Mouse (Mus musculus) right cerebral cortex, adult 18-20 months (tissue): ENCODE measurements around the gene Pcf11.

Experiments used
- DNase-seq: peaks from one replicate; pipeline ENCODE4 v3.0.0; 2022; ENCODE audit warnings: mixed read lengths

The Pcf11 gene

GRCm38 (mm10) chr7:92637021-92637625, 32.6 kb downstream of the Pcf11 start, which contains the start of gene Ankrd42:
Ankrd42 (minus strand) TSS chr7:92637142.
- peak; percentile 94 for DNase-seq

GRCm38 (mm10) chr7:92636295-92637011, 33.3 kb downstream of the Pcf11 start:
- DNase-seq, result no peak

GRCm38 (mm10) chr7:92630167-92630566, 39.6 kb downstream of the Pcf11 start:
- peak; percentile 21 for DNase-seq

GRCm38 (mm10) chr7:92624488-92624887, 45.2 kb downstream of the Pcf11 start:
- DNase-seq, result no peak

DNA sequence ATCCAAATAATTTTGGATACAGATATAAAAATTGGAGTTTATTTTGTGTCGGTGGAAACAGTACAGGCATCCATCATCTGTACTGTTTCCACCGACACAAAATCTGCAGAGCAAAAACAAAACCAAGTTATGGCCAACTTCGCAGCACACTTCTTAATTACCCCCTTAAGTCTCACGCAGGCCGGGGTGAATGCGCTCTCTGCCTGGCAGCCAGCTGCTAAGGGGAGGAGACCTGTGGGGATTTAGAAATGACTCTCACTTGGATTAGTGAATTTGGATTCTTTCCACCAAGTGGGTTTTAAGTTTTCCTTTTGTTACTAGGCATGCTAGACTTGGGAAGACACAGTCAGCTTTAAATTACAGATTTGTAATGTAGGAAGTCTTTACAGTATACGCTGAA, 58.9 kb downstream of the Pcf11 start:
- DNase-seq, result no peak

DNA sequence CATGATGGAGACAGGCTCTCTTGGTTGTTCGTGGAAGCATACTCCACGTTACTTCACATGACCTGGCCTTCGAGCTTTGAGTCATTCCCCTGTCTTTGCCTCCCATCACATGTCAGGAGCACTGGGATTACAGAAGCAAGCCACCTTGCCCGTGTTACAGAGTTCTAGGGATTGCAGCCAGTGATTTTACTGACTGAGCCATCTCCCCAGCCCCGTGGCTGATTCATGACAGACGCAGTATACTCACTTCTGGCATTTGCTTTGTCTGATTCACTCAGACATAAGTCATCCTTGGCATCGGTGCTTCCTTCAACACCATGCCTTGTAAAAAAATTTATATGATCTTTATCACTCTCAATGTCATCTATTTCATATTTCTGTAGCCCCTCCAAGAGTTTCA, 64.8 kb downstream of the Pcf11 start:
- no peak for DNase-seq
